Mouse (Mus musculus) erythroblast, embryonic 14.5 days (primary cell): ENCODE results near the gene Tsga10ip.

Experiments
- GATA1 ChIP-seq: IDR thresholded peaks from 2 replicates; pipeline ENCODE4 v1.6.1; 2012; ENCODE audit warnings: low read length, inconsistent platforms, mixed read lengths
- TAL1 ChIP-seq: IDR thresholded peaks from 3 replicates; pipeline ENCODE4 v1.6.1; 2012; ENCODE audit warnings: low read length, inconsistent platforms, mixed read lengths

GRCm38 (mm10) chr19:5413840-5414239 is 11.5 kb upstream of the Tsga10ip start:
- TF ChIP-seq GATA1 (no peak), TAL1 (no peak)
